Comparison of ENCODE assay signal across 8 mouse cellular contexts in genomic region chr11:74832503-74833143, GRCm38 (mm10). TPM values are rescaled to one million over a fixed set of nuclear protein-coding genes. Genes with fewer than 3 reads are reported as not detected.
DNase-seq lines count a peak whose midpoint lies in the region; ATAC-seq lines count a peak whose summit lies in the region.

No protein-coding gene starts in this region.

- H3K27me3 ChIP-seq in embryonic facial prominence, embryonic 14.5 days (replicated peaks; ENCODE audit: control insufficient read depth, insufficient read depth, low read length) = no peaks in the 10 kb centered on the region; the same call in 1 of the 2 replicates

- H3K36me3 ChIP-seq in embryonic facial prominence, embryonic 14.5 days (ENCODE audit: control insufficient read depth, insufficient read depth, low read length) = peaks cover 3% of the 10 kb centered on the region; the same call in 1 of the 2 replicates

- peak overlapping the region; percentile 70 for H3K9ac ChIP-seq in embryonic facial prominence, embryonic 14.5 days (ENCODE audit: low read depth, low read length)

- H3K4me1 ChIP-seq in embryonic facial prominence, embryonic 14.5 days (ENCODE audit: control insufficient read depth, insufficient read depth, low read length) = peaks cover 27% of the 10 kb centered on the region

- intact Hi-C loops in heart, postnatal 14 days (cut with DNase I) = no loop called here

- no peaks in the 10 kb centered on the region for H3K9me3 ChIP-seq in embryonic facial prominence, embryonic 14.5 days (ENCODE audit: control insufficient read depth, low read length)

- ATAC-seq in embryonic facial prominence, embryonic 14.5 days (ENCODE audit: low read depth) = no peak

- 2% methylated on average over 26 of the region's 26 CpGs for WGBS in embryonic facial prominence, embryonic 14.5 days

- DNase-seq in CD8-positive naive resting alpha-beta T cell, adult 2 months (ENCODE audit: low read depth in 2 of 2, low spot score in 2 of 2) = peak; percentile 52 to 64
- peak; percentile 89 for DNase-seq in adrenal gland, postnatal 14 days
- DNase-seq in embryonic facial prominence, embryonic 14.5 days (ENCODE audit: low spot score) = peak; percentile 89
- DNase-seq in heart, postnatal 14 days = peak; percentile 67 to 72
- peak; percentile 59 for DNase-seq in left cerebral cortex, adult 11 months (ENCODE audit: low spot score)
- peak; percentile 82 for DNase-seq in lung, postnatal 36 days
- DNase-seq in ovary, postnatal 36 days (ENCODE audit: low spot score) = peak; percentile 62
- peak; percentile 62 to 80 for DNase-seq in thymus, postnatal 36 days

- H3K4me3 ChIP-seq in embryonic facial prominence, embryonic 14.5 days (ENCODE audit: low read depth, low read length) = peak overlapping the region; percentile 82

- peak overlapping the region; percentile 97 for H3K27ac ChIP-seq in embryonic facial prominence, embryonic 14.5 days (replicated peaks; ENCODE audit: low read depth, low read length)

- peak overlapping the region; percentile 87 for H3K4me2 ChIP-seq in embryonic facial prominence, embryonic 14.5 days (ENCODE audit: low read depth, low read length)

RNA-seq across cellular contexts. Expression of gene Mnt, which starts 1.9 kb away (rescaled TPM):
- total RNA-seq in adrenal gland, postnatal 14 days (2021) = 22.8 and 29.9 TPM in 2 replicates
- 4.8 and 5.8 TPM in 2 replicates for polyA plus RNA-seq in embryonic facial prominence, embryonic 14.5 days (2014; fragmentation: Nextera tagmentation; extraction: Ambion mirVana)
- 10 to 100 TPM; 10.5 to 11.6 TPM for total RNA-seq in heart, postnatal 14 days (2021)
